Mouse (Mus musculus) forebrain, embryonic 11.5 days (tissue): ENCODE results near the gene Nln. TPM values are rescaled to one million over a fixed set of nuclear protein-coding genes. Genes with fewer than 3 reads are reported as not detected.

Source experiments
- ATAC-seq: fragments of 200-750 bp; cut with Nextera tagmentation; replicated peaks from 2 replicates; pipeline ENCODE4 v1.8.0; 2017; ENCODE audit warnings: moderate TSS enrichment; ENCODE audit not compliant: low FRiP score
- DNase-seq: peaks from one replicate; pipeline ENCODE4 v3.0.0-alpha.2; 2017; ENCODE audit warnings: low spot score
- H3K27ac ChIP-seq: fragments of 300-500 bp; sonication (generic); 2 replicates; pipeline ENCODE4 v1.5.1; 2014; ENCODE audit warnings: low read depth, low read length
- H3K27me3 ChIP-seq: fragments of 300-500 bp; sonication (generic); 2 replicates; pipeline ENCODE4 v1.6.1; 2014; ENCODE audit warnings: mild to moderate bottlenecking, low read length, mixed read lengths; ENCODE audit not compliant: control insufficient read depth, insufficient read depth
- H3K36me3 ChIP-seq: fragments of 300-500 bp; sonication (generic); 2 replicates; pipeline ENCODE4 v1.6.1; 2014; ENCODE audit warnings: mild to moderate bottlenecking, low read length, moderate library complexity, mixed read lengths; ENCODE audit not compliant: control insufficient read depth, insufficient read depth
- H3K4me1 ChIP-seq: fragments of 300-500 bp; sonication (generic); replicated peaks from 2 replicates; pipeline ENCODE4 v1.6.1; 2014; ENCODE audit warnings: low read length, mixed read lengths; ENCODE audit not compliant: control insufficient read depth, insufficient read depth
- H3K4me2 ChIP-seq: fragments of 300-500 bp; sonication (generic); 2 replicates; pipeline ENCODE4 v1.6.1; 2014; ENCODE audit warnings: low read depth, mild to moderate bottlenecking, low read length, moderate library complexity, mixed read lengths; ENCODE audit not compliant: severe bottlenecking
- H3K4me3 ChIP-seq: fragments of 300-500 bp; sonication (generic); 2 replicates; pipeline ENCODE4 v1.5.1; 2014; ENCODE audit warnings: low read depth, low read length
- H3K9ac ChIP-seq: fragments of 300-500 bp; sonication (generic); 2 replicates; pipeline ENCODE4 v1.6.1; 2014; ENCODE audit warnings: low read length
- H3K9me3 ChIP-seq: fragments of 300-500 bp; sonication (generic); 2 replicates; pipeline ENCODE4 v1.6.1; 2016; ENCODE audit warnings: low read length, mixed read lengths; ENCODE audit not compliant: control insufficient read depth
- WGBS: fragments of 180-500 bp; shearing (Covaris S2); extraction: QIAGEN DNeasy Blood & Tissue Kit; methylation state at CpG from one replicate; pipeline ENCODE4 v1.1.7; 2014; 5-methylcytosine and 5-hydroxymethylcytosine counted together
- polyA plus RNA-seq: library from polyadenylated mRNA; unstranded; fragments of >200 nt; fragmentation: Nextera tagmentation; extraction: Ambion mirVana; gene quantifications from 2 replicates; pipeline ENCODE4 v1.2.1, GENCODE M21; 2014

The Nln gene
- polyA plus RNA-seq, 1 experiment from 2014 or later = 21.1 TPM

GRCm38 (mm10) chr13:104035651-104036050 is 73.8 kb downstream of the Nln start:
- Histone ChIP-seq H3K4me1 (peaks cover 2% of the 10 kb centered on the region; the same call in 1 of the 2 replicates), H3K36me3 (no peaks in the 10 kb centered on the region), H3K27ac (no peak overlapping the region), H3K4me3 (no peak overlapping the region), H3K4me2 (no peak overlapping the region), H3K9ac (no peak overlapping the region), H3K9me3 (no peaks in the 10 kb centered on the region), H3K27me3 (no peaks in the 10 kb centered on the region)
- WGBS = 98% methylated on average over 2 of the region's 2 CpGs
- DNase-seq = no peak
- no peak for ATAC-seq

GRCm38 (mm10) chr13:104034854-104035253 is 74.6 kb downstream of the Nln start:
- H3K27ac ChIP-seq = no peak overlapping the region
- DNase-seq = no peak
- 69% methylated on average over 6 of the region's 6 CpGs for WGBS
- no peak for ATAC-seq
- H3K27me3 ChIP-seq = no peaks in the 10 kb centered on the region
- peaks cover 2% of the 10 kb centered on the region; the same call in 1 of the 2 replicates for H3K4me1 ChIP-seq
- no peak overlapping the region for H3K4me3 ChIP-seq
- H3K4me2 ChIP-seq = no peak overlapping the region
- no peaks in the 10 kb centered on the region for H3K9me3 ChIP-seq
- H3K36me3 ChIP-seq = no peaks in the 10 kb centered on the region
- H3K9ac ChIP-seq = no peak overlapping the region

GRCm38 (mm10) chr13:104032620-104033133 is 76.7 kb downstream of the Nln start:
- Histone ChIP-seq H3K27ac (no peak overlapping the region), H3K36me3 (no peaks in the 10 kb centered on the region), H3K9me3 (no peaks in the 10 kb centered on the region), H3K27me3 (no peaks in the 10 kb centered on the region), H3K4me2 (no peak overlapping the region), H3K4me3 (no peak overlapping the region), H3K9ac (no peak overlapping the region), H3K4me1 (peaks cover 2% of the 10 kb centered on the region; the same call in 1 of the 2 replicates)
- ATAC-seq = no peak
- WGBS = 63% methylated on average over 3 of the region's 3 CpGs
- no peak for DNase-seq

- no peaks in the 10 kb centered on the region for H3K36me3 ChIP-seq
- DNase-seq = no peak
- H3K4me1 ChIP-seq = peaks cover 2% of the 10 kb centered on the region; the same call in 1 of the 2 replicates
- no peak for ATAC-seq
- H3K4me2 ChIP-seq = no peak overlapping the region
- WGBS = 86% methylated on average over 12 of the region's 12 CpGs
- H3K27ac ChIP-seq = no peak overlapping the region
- no peaks in the 10 kb centered on the region for H3K27me3 ChIP-seq
- no peaks in the 10 kb centered on the region for H3K9me3 ChIP-seq
- H3K4me3 ChIP-seq = no peak overlapping the region
- no peak overlapping the region for H3K9ac ChIP-seq
Observed at GRCm38 (mm10) chr13:104031821-104032331, 77.5 kb downstream of the Nln start.

- Histone ChIP-seq H3K4me1 (no peaks in the 10 kb centered on the region), H3K36me3 (no peaks in the 10 kb centered on the region), H3K4me2 (no peak overlapping the region), H3K27me3 (no peaks in the 10 kb centered on the region), H3K27ac (no peak overlapping the region), H3K4me3 (no peak overlapping the region), H3K9ac (no peak overlapping the region), H3K9me3 (no peaks in the 10 kb centered on the region)
- WGBS = 90% methylated on average over 4 of the region's 4 CpGs
- DNase-seq (no peak), ATAC-seq (no peak)
Observed at GRCm38 (mm10) chr13:104030956-104031355, 78.5 kb downstream of the Nln start.

GRCm38 (mm10) chr13:104029511-104029910 is 79.9 kb downstream of the Nln start:
- H3K27ac ChIP-seq = no peak overlapping the region
- H3K4me3 ChIP-seq = no peak overlapping the region
- DNase-seq (no peak), ATAC-seq (no peak)
- no peaks in the 10 kb centered on the region for H3K4me1 ChIP-seq
- H3K27me3 ChIP-seq = no peaks in the 10 kb centered on the region
- H3K36me3 ChIP-seq = no peaks in the 10 kb centered on the region
- H3K9me3 ChIP-seq = no peaks in the 10 kb centered on the region
- H3K4me2 ChIP-seq = no peak overlapping the region
- no peak overlapping the region for H3K9ac ChIP-seq

- ATAC-seq = no peak
- H3K9me3 ChIP-seq = no peaks in the 10 kb centered on the region
- no peaks in the 10 kb centered on the region for H3K36me3 ChIP-seq
- no peak for DNase-seq
- no peak overlapping the region for H3K27ac ChIP-seq
- no peaks in the 10 kb centered on the region for H3K27me3 ChIP-seq
- no peak overlapping the region for H3K4me2 ChIP-seq
- no peak overlapping the region for H3K4me3 ChIP-seq
- no peaks in the 10 kb centered on the region for H3K4me1 ChIP-seq
- no peak overlapping the region for H3K9ac ChIP-seq
- WGBS = 89% methylated on average over 5 of the region's 5 CpGs
Observed at GRCm38 (mm10) chr13:104029089-104029488, 80.3 kb downstream of the Nln start.

GRCm38 (mm10) chr13:104026525-104026924 is 82.9 kb downstream of the Nln start:
- DNase-seq (no peak), ATAC-seq (no peak)
- Histone ChIP-seq H3K27ac (no peak overlapping the region), H3K4me2 (no peak overlapping the region), H3K9ac (no peak overlapping the region), H3K27me3 (no peaks in the 10 kb centered on the region), H3K4me3 (no peak overlapping the region), H3K9me3 (no peaks in the 10 kb centered on the region), H3K4me1 (no peaks in the 10 kb centered on the region), H3K36me3 (no peaks in the 10 kb centered on the region)
- WGBS = 90% methylated on average over 3 of the region's 3 CpGs

- H3K9ac ChIP-seq = no peak overlapping the region
- no peaks in the 10 kb centered on the region for H3K4me1 ChIP-seq
- DNase-seq (no peak), ATAC-seq (no peak)
- no peaks in the 10 kb centered on the region for H3K36me3 ChIP-seq
- no peak overlapping the region for H3K27ac ChIP-seq
- H3K4me2 ChIP-seq = no peak overlapping the region
- 81% methylated on average over 6 of the region's 6 CpGs for WGBS
- no peaks in the 10 kb centered on the region for H3K9me3 ChIP-seq
- no peaks in the 10 kb centered on the region for H3K27me3 ChIP-seq
- H3K4me3 ChIP-seq = no peak overlapping the region
Observed at GRCm38 (mm10) chr13:104025710-104025995, 83.8 kb downstream of the Nln start.
